Mouse (Mus musculus): ENCODE results near the gene Lrguk.

The Lrguk gene

GRCm38 (mm10) chr6:34179911-34180310 lies 150.7 kb downstream of the Lrguk start:
- no peak for DNase-seq

- DNase-seq = no peak
Observed at GRCm38 (mm10) chr6:34181961-34182360, 152.7 kb downstream of the Lrguk start.

GRCm38 (mm10) chr6:34183326-34183725 lies 154.1 kb downstream of the Lrguk start:
- no peak for DNase-seq
